Mouse (Mus musculus) cortical plate, adult 2 months (tissue): ENCODE measurements around the gene Obscn.

Experiments
- CTCF ChIP-seq: fragments of 200-500 bp; IDR thresholded peaks from 2 replicates; pipeline ENCODE4 v1.5.1; 2011; ENCODE audit warnings: mild to moderate bottlenecking, control low read depth, low read length; ENCODE audit not compliant: insufficient read depth; ENCODE audit errors: extremely low read depth
- POLR2A ChIP-seq: fragments of 200-500 bp; IDR thresholded peaks from 2 replicates; pipeline ENCODE4 v1.6.1; 2011; ENCODE audit warnings: mild to moderate bottlenecking, low read length, control low read depth; ENCODE audit not compliant: insufficient read depth; ENCODE audit errors: extremely low read depth

- TF ChIP-seq POLR2A (no peak), CTCF (no peak)
Measured at GRCm38 (mm10) chr11:59131348-59131919, 4.8 kb downstream of the Obscn start.
